Mouse (Mus musculus) E14TG2a.4 (cell line): ENCODE measurements at regions not wholly inside any gene's neighbourhood (a gene's known extent, or its start where the extent isn't known, plus 50 kb on each side); places are given as distances from the start of the nearest gene placed in this dataset.

Source experiments
- CTCF ChIP-seq: conservative IDR thresholded peaks from 2 replicates; pipeline ENCODE4 v1.5.1; 2014; ENCODE audit warnings: low read length
- NANOG ChIP-seq: IDR thresholded peaks from 2 replicates; pipeline ENCODE4 v1.6.1; 2014; ENCODE audit warnings: borderline replicate concordance, low read length, mixed read lengths
- POU5F1 ChIP-seq: IDR thresholded peaks from 2 replicates; pipeline ENCODE4 v1.6.1; 2014; ENCODE audit warnings: low read length, borderline replicate concordance

DNA sequence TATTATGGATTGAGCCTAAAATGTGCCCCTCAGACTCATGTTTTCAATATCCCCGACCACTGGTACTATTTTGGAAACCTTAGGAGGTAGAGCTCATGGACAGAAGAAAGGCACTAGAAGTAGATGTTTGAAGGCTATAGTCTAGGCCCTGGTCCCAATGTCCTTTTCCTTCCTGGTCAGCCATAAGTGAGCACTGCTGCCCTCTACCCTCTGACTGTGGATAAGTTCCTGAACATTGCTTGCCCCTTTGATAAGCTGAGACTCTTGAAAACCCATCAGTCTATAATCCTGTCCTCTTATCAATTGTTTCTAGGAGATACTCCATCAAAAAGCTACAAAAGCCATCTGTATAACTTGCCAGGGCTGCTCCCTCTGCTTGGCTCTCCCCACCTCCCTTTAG, 121.2 kb upstream of the Tenm3 start:
- TF ChIP-seq CTCF (no peak), NANOG (no peak), POU5F1 (no peak)
